Mouse (Mus musculus) adrenal gland, postnatal 0 days (tissue): ENCODE measurements around the gene Nagk. TPM values are rescaled to one million over a fixed set of nuclear protein-coding genes. Genes with fewer than 3 reads are reported as not detected.

Source experiments
- polyA plus RNA-seq: library from polyadenylated mRNA; unstranded; fragments of >200 nt; fragmentation: Nextera tagmentation; extraction: Ambion mirVana; gene quantifications from 2 replicates; pipeline ENCODE4 v1.2.1, GENCODE M21; 2015

Nagk gene
- polyA plus RNA-seq = 89.9 and 97.9 TPM in 2 replicates

GRCm38 (mm10) chr6:83794760-83795296 lies at the start of gene Nagk:
Nagk (plus strand) TSS chr6:83794982.

GRCm38 (mm10) chr6:83762344-83762743 lies 32.4 kb upstream of the Nagk start, which contains the start of gene Ankrd53:
Ankrd53 (plus strand) TSS chr6:83762644.

GRCm38 (mm10) chr6:83775638-83776293 lies 19.0 kb upstream of the Nagk start, which contains the start of gene Tex261:
Tex261 (minus strand) TSS chr6:83775813.

GRCm38 (mm10) chr6:83831606-83832123 lies 36.9 kb downstream of the Nagk start, which contains the start of gene Paip2b:
Paip2b (minus strand) TSS chr6:83831741.

Other genes with a start within 250 kb of the Nagk start
- gene Stambp, start 222.3 kb upstream of the Nagk start, polyA plus RNA-seq = 23.6 and 35.6 TPM in 2 replicates
- 1.5 and 2.8 TPM in 2 replicates for gene Clec4f, start 138.8 kb upstream of the Nagk start, polyA plus RNA-seq
- not detected in 2 replicates for gene Cd207, start 117.1 kb upstream of the Nagk start, polyA plus RNA-seq
- gene Vax2, start 83.7 kb upstream of the Nagk start, polyA plus RNA-seq = not detected in 2 replicates
- 0.26 and 0.27 TPM in 2 replicates for gene Atp6v1b1, start 52.0 kb upstream of the Nagk start, polyA plus RNA-seq
- gene Ankrd53, start 32.3 kb upstream of the Nagk start, polyA plus RNA-seq = 0.11 and 0.22 TPM in 2 replicates
- 66.0 and 117 TPM in 2 replicates for gene Tex261, start 19.2 kb upstream of the Nagk start, polyA plus RNA-seq
- gene Paip2b, start 36.8 kb downstream of the Nagk start, polyA plus RNA-seq = 8.9 and 10.2 TPM in 2 replicates
- gene Zfp638, start 72.1 kb downstream of the Nagk start, polyA plus RNA-seq = 36.4 and 44.8 TPM in 2 replicates
- gene Dysf, start 213.6 kb downstream of the Nagk start, polyA plus RNA-seq = 8.0 and 21.2 TPM in 2 replicates